Mouse (Mus musculus) midbrain, embryonic 14.5 days (tissue): ENCODE data around the gene Ros1. TPM values are rescaled to one million over a fixed set of nuclear protein-coding genes. Genes with fewer than 3 reads are reported as not detected.

Experiments
- ATAC-seq: fragments of 200-750 bp; cut with Nextera tagmentation; 2 replicates; pipeline ENCODE4 v1.8.0; 2017; ENCODE audit warnings: moderate number of reproducible peaks, moderate library complexity; ENCODE audit not compliant: low FRiP score, low TSS enrichment
- DNase-seq: peaks from one replicate; pipeline ENCODE4 v3.0.0-alpha.2; 2015
- H3K27ac ChIP-seq: fragments of 300-500 bp; sonication (generic); replicated peaks from 2 replicates; pipeline ENCODE4 v1.5.1; 2014; ENCODE audit warnings: mild to moderate bottlenecking, low read depth, low read length, moderate library complexity
- H3K27me3 ChIP-seq: fragments of 300-500 bp; sonication (generic); 2 replicates; pipeline ENCODE4 v1.6.1; 2014; ENCODE audit warnings: low read length, control low read depth, mixed read lengths; ENCODE audit not compliant: control insufficient read depth, insufficient read depth
- H3K36me3 ChIP-seq: fragments of 300-500 bp; sonication (generic); 2 replicates; pipeline ENCODE4 v1.6.1; 2014; ENCODE audit warnings: low read length, control low read depth; ENCODE audit not compliant: control insufficient read depth, insufficient read depth
- H3K4me1 ChIP-seq: fragments of 300-500 bp; sonication (generic); 2 replicates; pipeline ENCODE4 v1.6.1; 2014; ENCODE audit warnings: mild to moderate bottlenecking, antibody characterized with exemption, low read length, control low read depth; ENCODE audit not compliant: control insufficient read depth, insufficient read depth
- H3K4me2 ChIP-seq: fragments of 300-500 bp; sonication (generic); 2 replicates; pipeline ENCODE4 v1.6.1; 2014; ENCODE audit warnings: mild to moderate bottlenecking, low read length, moderate library complexity
- H3K4me3 ChIP-seq: fragments of 300-500 bp; sonication (generic); replicated peaks from 2 replicates; pipeline ENCODE4 v1.5.1; 2014; ENCODE audit warnings: low read depth, low read length
- H3K9ac ChIP-seq: fragments of 300-500 bp; sonication (generic); replicated peaks from 2 replicates; pipeline ENCODE4 v1.6.1; 2014; ENCODE audit warnings: mild to moderate bottlenecking, low read length, moderate library complexity
- H3K9me3 ChIP-seq: fragments of 300-500 bp; sonication (generic); 2 replicates; pipeline ENCODE4 v1.6.1; 2016; ENCODE audit warnings: low read length, control low read depth, mixed read lengths; ENCODE audit not compliant: control insufficient read depth
- whole genome bisulfite sequencing: fragments of 180-500 bp; shearing (Covaris S2); extraction: QIAGEN DNeasy Blood & Tissue Kit; methylation state at CpG from one replicate; pipeline ENCODE4 v1.1.7; 2014; 5-methylcytosine and 5-hydroxymethylcytosine counted together
- polyA plus RNA-seq: library from polyadenylated mRNA; unstranded; fragments of >200 nt; fragmentation: Nextera tagmentation; extraction: Ambion mirVana; gene quantifications from 2 replicates; pipeline ENCODE4 v1.2.1, GENCODE M21; 2014

Gene Ros1
- polyA plus RNA-seq, 1 experiment from 2014 or later, result not detected

DNA sequence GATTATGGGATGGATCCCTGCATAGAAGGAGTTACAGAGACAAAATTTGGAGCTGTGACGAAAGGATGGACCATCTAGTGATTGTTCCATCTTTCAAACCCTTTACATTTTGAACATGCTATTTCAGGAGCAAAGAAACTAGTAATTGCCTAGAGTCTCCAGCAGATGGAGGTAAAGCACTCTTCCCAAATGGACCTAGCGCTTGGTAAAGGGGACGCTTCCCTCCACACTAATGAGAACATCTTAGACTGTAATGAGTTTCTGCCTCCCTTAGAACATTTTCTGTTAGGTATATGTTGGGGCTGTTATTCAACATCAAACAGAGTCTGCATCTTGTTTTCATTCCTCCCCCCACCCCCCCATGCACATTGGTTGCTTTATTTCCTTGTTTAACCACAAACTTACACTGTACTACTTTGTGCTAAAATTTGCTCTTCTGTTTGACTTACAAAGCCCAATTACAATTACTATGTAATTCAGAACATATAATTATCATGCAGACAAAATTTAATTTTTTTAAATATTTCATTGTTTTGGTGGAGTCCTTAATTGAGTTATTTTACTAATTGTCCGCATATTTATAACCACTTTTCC lies 88.8 kb downstream of the Ros1 start:
- Histone ChIP-seq H3K9ac (no peak overlapping the region), H3K36me3 (no peaks in the 10 kb centered on the region), H3K9me3 (no peaks in the 10 kb centered on the region), H3K4me3 (no peak overlapping the region), H3K4me2 (no peak overlapping the region), H3K4me1 (no peaks in the 10 kb centered on the region), H3K27ac (no peak overlapping the region), H3K27me3 (no peaks in the 10 kb centered on the region)
- peak; percentile 75; the same call in 1 of the 2 replicates for ATAC-seq
- 43% methylated on average over 4 of the region's 4 CpGs for WGBS
- DNase-seq, result peak; percentile 83

- no peak overlapping the region for H3K9ac ChIP-seq
- 81% methylated on average over 1 of the region's 1 CpGs for WGBS
- no peak for DNase-seq
- no peak for ATAC-seq
- no peaks in the 10 kb centered on the region for H3K9me3 ChIP-seq
- H3K36me3 ChIP-seq, result no peaks in the 10 kb centered on the region
- H3K4me2 ChIP-seq, result no peak overlapping the region
- H3K4me3 ChIP-seq, result no peak overlapping the region
- H3K27ac ChIP-seq, result no peak overlapping the region
- no peaks in the 10 kb centered on the region for H3K27me3 ChIP-seq
- no peaks in the 10 kb centered on the region for H3K4me1 ChIP-seq
Observed at GRCm38 (mm10) chr10:52101273-52101672, 93.8 kb downstream of the Ros1 start.

- Histone ChIP-seq H3K27ac (no peak overlapping the region), H3K36me3 (no peaks in the 10 kb centered on the region), H3K4me3 (no peak overlapping the region), H3K9me3 (no peaks in the 10 kb centered on the region), H3K4me1 (no peaks in the 10 kb centered on the region), H3K4me2 (no peak overlapping the region), H3K9ac (no peak overlapping the region), H3K27me3 (no peaks in the 10 kb centered on the region)
- DNase-seq, result no peak
- ATAC-seq, result no peak
- WGBS, result 95% methylated on average over 4 of the region's 4 CpGs
Observed at GRCm38 (mm10) chr10:52092181-52092580, 102.9 kb downstream of the Ros1 start.

GRCm38 (mm10) chr10:52086681-52087080 lies 108.4 kb downstream of the Ros1 start:
- no peaks in the 10 kb centered on the region for H3K9me3 ChIP-seq
- no peak for ATAC-seq
- no peak overlapping the region for H3K27ac ChIP-seq
- H3K27me3 ChIP-seq, result no peaks in the 10 kb centered on the region
- H3K36me3 ChIP-seq, result no peaks in the 10 kb centered on the region
- 88% methylated on average over 6 of the region's 6 CpGs for WGBS
- H3K4me2 ChIP-seq, result no peak overlapping the region
- DNase-seq, result no peak
- H3K4me3 ChIP-seq, result no peak overlapping the region
- H3K9ac ChIP-seq, result no peak overlapping the region
- no peaks in the 10 kb centered on the region for H3K4me1 ChIP-seq

GRCm38 (mm10) chr10:52072482-52072881 lies 122.6 kb downstream of the Ros1 start:
- ATAC-seq, result no peak
- no peak overlapping the region for H3K4me3 ChIP-seq
- H3K9me3 ChIP-seq, result no peaks in the 10 kb centered on the region

DNA sequence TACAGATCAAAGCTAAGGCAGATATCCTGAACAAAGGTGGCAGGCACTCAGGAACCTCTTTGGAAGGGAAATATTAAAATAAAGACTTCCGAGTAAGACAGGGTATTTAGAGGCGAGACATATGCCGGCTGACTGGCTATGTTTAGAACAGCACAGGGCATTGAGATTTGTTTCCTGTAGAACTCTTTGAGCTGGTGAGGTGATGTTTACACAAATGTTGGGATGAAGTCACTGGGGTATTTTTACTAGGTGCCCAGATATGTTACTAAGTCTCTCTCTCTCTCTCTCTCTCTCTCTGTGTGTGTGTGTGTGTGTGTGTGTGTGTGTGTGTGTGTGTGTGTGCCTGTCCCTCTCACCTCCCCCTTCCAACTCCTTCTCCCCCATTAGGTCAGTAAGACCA lies 146.8 kb downstream of the Ros1 start:
- WGBS, result 81% methylated on average over 3 of the region's 3 CpGs
- Histone ChIP-seq H3K9ac (no peak overlapping the region), H3K4me1 (no peaks in the 10 kb centered on the region), H3K4me3 (no peak overlapping the region), H3K27ac (no peak overlapping the region), H3K4me2 (no peak overlapping the region), H3K36me3 (no peaks in the 10 kb centered on the region), H3K9me3 (no peaks in the 10 kb centered on the region), H3K27me3 (no peaks in the 10 kb centered on the region)
- DNase-seq (no peak), ATAC-seq (no peak)

More at GRCm38 (mm10) chr10:52072482-52072881, 122.6 kb downstream of the Ros1 start:
- Histone ChIP-seq H3K9ac (no peak overlapping the region), H3K36me3 (no peaks in the 10 kb centered on the region), H3K4me1 (no peaks in the 10 kb centered on the region), H3K27me3 (no peaks in the 10 kb centered on the region), H3K27ac (no peak overlapping the region), H3K4me2 (no peak overlapping the region)
- DNase-seq, result peak; percentile 77

- no peak overlapping the region for H3K4me2 ChIP-seq
- H3K4me3 ChIP-seq, result no peak overlapping the region
- DNase-seq, result no peak
- no peak for ATAC-seq
- H3K9ac ChIP-seq, result no peak overlapping the region
- H3K9me3 ChIP-seq, result no peaks in the 10 kb centered on the region
- no peaks in the 10 kb centered on the region for H3K36me3 ChIP-seq
- WGBS, result 70% methylated on average over 5 of the region's 5 CpGs
- no peak overlapping the region for H3K27ac ChIP-seq
- H3K27me3 ChIP-seq, result no peaks in the 10 kb centered on the region
- no peaks in the 10 kb centered on the region for H3K4me1 ChIP-seq
Observed at GRCm38 (mm10) chr10:52043086-52043485, 152.0 kb downstream of the Ros1 start.

DNA sequence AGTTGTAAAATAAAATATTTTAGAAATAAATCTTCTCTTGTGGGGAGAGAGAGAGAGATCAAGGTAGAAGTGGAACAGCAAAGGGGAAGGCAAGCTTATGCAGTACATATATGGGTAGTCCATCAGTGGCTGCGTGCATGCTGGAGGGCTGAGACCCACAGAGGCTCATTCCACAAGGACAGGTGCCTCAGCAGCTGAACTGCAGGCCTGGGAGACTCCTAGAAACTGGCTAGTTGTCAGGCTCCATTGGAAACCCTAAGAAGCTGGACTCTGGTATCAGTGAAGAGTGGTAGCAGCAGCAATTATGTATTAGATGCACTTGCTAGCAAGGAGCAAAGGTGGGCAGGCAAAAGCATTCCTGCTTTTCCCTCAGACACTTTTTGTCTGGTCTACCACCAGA lies 155.7 kb downstream of the Ros1 start:
- Histone ChIP-seq H3K4me2 (no peak overlapping the region), H3K4me1 (no peaks in the 10 kb centered on the region), H3K4me3 (no peak overlapping the region), H3K9ac (no peak overlapping the region), H3K27me3 (no peaks in the 10 kb centered on the region), H3K9me3 (no peaks in the 10 kb centered on the region), H3K36me3 (no peaks in the 10 kb centered on the region), H3K27ac (no peak overlapping the region)
- 76% methylated on average over 1 of the region's 1 CpGs for WGBS
- DNase-seq (no peak), ATAC-seq (no peak)

- no peak for DNase-seq
- H3K36me3 ChIP-seq, result no peaks in the 10 kb centered on the region
- no peaks in the 10 kb centered on the region for H3K9me3 ChIP-seq
- no peak overlapping the region for H3K4me2 ChIP-seq
- H3K9ac ChIP-seq, result no peak overlapping the region
- ATAC-seq, result no peak
- H3K4me3 ChIP-seq, result no peak overlapping the region
- no peaks in the 10 kb centered on the region for H3K4me1 ChIP-seq
- peaks cover 27% of the 10 kb centered on the region for H3K27me3 ChIP-seq
- no peak overlapping the region for H3K27ac ChIP-seq
Observed at GRCm38 (mm10) chr10:52033729-52034128, 161.3 kb downstream of the Ros1 start.
